Mouse (Mus musculus): ENCODE data around the gene Cfap73. TPM values are rescaled to one million over a fixed set of nuclear protein-coding genes. Genes with fewer than 3 reads are reported as not detected.

Gene Cfap73
- polyA plus RNA-seq, 1 experiment from 2014 or later = 1.0 TPM

- peak within 1 kb of the TSS; percentile 78 for H3K4me2 ChIP-seq (ENCODE audit: low read depth, low read length)
- H3K27me3 ChIP-seq (replicated peaks; ENCODE audit: control insufficient read depth, insufficient read depth, low read length) = no peaks in the 10 kb centered on the region
- under 1% methylated on average over 22 of the region's 22 CpGs for WGBS
- DNase-seq (ENCODE audit: low spot score) (peak; percentile 98), ATAC-seq (ENCODE audit: low read depth) (peak; percentile 85)
- peak within 1 kb of the TSS; percentile 81 for H3K4me3 ChIP-seq (ENCODE audit: low read depth, low read length)
- peak within 1 kb of the TSS; percentile 76 for H3K9ac ChIP-seq (ENCODE audit: low read depth, low read length)
- H3K9me3 ChIP-seq (ENCODE audit: control insufficient read depth, low read length) = no peaks in the 10 kb centered on the region
- H3K27ac ChIP-seq (replicated peaks; ENCODE audit: low read depth, low read length) = peak within 1 kb of the TSS; percentile 85
- H3K4me1 ChIP-seq (ENCODE audit: control insufficient read depth, insufficient read depth, low read length) = peaks cover 13% of the 10 kb centered on the region
- H3K36me3 ChIP-seq (ENCODE audit: control insufficient read depth, insufficient read depth, low read length) = peaks cover 8% of the 10 kb centered on the region; the same call in 1 of the 2 replicates
Observed at GRCm38 (mm10) chr5:120612442-120612821, 21.6 kb downstream of the Cfap73 start, which contains the start of the genes Rita1 and Ddx54. Gene Rita1, minus strand, starts transcription at chr5:120612589. Gene Ddx54, plus strand, starts transcription at chr5:120612739.

- H3K27me3 ChIP-seq (replicated peaks; ENCODE audit: control insufficient read depth, insufficient read depth, low read length) = no peaks in the 10 kb centered on the region
- peak overlapping the region; percentile 78 for H3K4me2 ChIP-seq (ENCODE audit: low read depth, low read length)
- H3K4me1 ChIP-seq (ENCODE audit: control insufficient read depth, insufficient read depth, low read length) = peaks cover 13% of the 10 kb centered on the region
- H3K27ac ChIP-seq (replicated peaks; ENCODE audit: low read depth, low read length) = no peak overlapping the region
- WGBS = 41% methylated on average over 8 of the region's 8 CpGs
- no peak for DNase-seq (ENCODE audit: low spot score)
- H3K36me3 ChIP-seq (ENCODE audit: control insufficient read depth, insufficient read depth, low read length) = 0 out of 2 replicates have a peak, but pooled peaks cover 2% of the 10 kb centered on the region
- ATAC-seq (ENCODE audit: low read depth) = no peak
- no peaks in the 10 kb centered on the region for H3K9me3 ChIP-seq (ENCODE audit: control insufficient read depth, low read length)
- H3K9ac ChIP-seq (ENCODE audit: low read depth, low read length) = peak overlapping the region; percentile 76
- H3K4me3 ChIP-seq (ENCODE audit: low read depth, low read length) = peak overlapping the region; percentile 81
Observed at GRCm38 (mm10) chr5:120611416-120611815, 22.6 kb downstream of the Cfap73 start.

DNA sequence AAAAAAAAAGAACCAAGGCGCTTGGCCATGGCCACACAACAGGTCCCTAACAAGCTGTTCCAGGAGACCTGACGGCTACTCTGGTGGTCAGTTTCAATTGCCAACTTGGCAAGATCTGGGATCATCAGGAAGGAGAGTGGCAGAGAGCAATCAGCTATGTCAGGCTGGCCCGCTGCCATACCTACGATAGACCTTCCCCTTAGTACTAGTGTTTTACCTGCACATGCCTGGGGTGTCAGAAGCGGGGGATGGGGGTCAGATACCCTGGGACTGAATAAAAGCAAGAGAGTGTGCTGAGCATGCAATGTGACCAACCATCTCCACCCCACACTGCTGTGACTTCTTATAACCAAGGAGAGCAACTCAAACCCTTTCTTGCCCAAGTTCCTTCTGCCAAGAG is 23.1 kb downstream of the Cfap73 start:
- peak overlapping the region; percentile 76; the same call in 1 of the 2 replicates for H3K9ac ChIP-seq (ENCODE audit: low read depth, low read length)
- H3K4me2 ChIP-seq (ENCODE audit: low read depth, low read length) = peak overlapping the region; percentile 78; the same call in 1 of the 2 replicates

DNA sequence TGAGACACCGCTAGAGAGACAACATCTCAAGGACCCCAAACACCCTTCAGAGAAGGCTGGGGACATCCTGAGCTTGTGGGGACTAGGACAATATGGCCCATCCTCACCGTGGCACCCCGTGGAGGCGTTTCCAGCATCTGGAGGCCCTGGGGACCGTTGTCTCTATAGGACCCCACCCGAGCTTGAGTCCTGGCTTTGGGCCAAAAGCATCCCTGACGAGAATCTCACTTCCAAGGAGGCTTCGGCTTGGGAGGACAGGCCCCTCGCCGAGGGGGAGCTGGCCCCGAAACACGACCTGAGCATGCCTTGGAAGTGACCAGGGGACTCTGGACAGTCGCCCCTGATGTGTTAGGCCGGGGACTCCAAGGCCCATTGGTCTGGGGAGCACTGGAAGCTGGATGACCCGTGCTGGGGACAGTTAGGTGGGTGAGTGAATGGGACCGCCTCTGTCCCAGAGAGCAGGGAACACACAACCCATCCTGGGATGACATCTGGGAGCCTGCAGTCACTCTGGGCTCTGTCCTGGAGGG is 24.7 kb downstream of the Cfap73 start:
- no peak overlapping the region for H3K27ac ChIP-seq (replicated peaks; ENCODE audit: low read depth, low read length)
- no peak overlapping the region for H3K4me2 ChIP-seq (ENCODE audit: low read depth, low read length)
- 0 out of 2 replicates have a peak, but pooled peaks cover 2% of the 10 kb centered on the region for H3K36me3 ChIP-seq (ENCODE audit: control insufficient read depth, insufficient read depth, low read length)
- H3K27me3 ChIP-seq (replicated peaks; ENCODE audit: control insufficient read depth, insufficient read depth, low read length) = no peaks in the 10 kb centered on the region
- WGBS = 82% methylated on average over 16 of the region's 16 CpGs
- no peaks in the 10 kb centered on the region for H3K9me3 ChIP-seq (ENCODE audit: control insufficient read depth, low read length)
- H3K9ac ChIP-seq (ENCODE audit: low read depth, low read length) = no peak overlapping the region
- peaks cover 13% of the 10 kb centered on the region for H3K4me1 ChIP-seq (ENCODE audit: control insufficient read depth, insufficient read depth, low read length)
- no peak for DNase-seq (ENCODE audit: low spot score)
- no peak for ATAC-seq (ENCODE audit: low read depth)
- no peak overlapping the region for H3K4me3 ChIP-seq (ENCODE audit: low read depth, low read length)

More for the DNA sequence above, 23.1 kb downstream of the Cfap73 start:
- H3K27ac ChIP-seq (replicated peaks; ENCODE audit: low read depth, low read length) = no peak overlapping the region
- no peak for DNase-seq (ENCODE audit: low spot score)
- 83% methylated on average over 5 of the region's 5 CpGs for WGBS
- no peaks in the 10 kb centered on the region for H3K27me3 ChIP-seq (replicated peaks; ENCODE audit: control insufficient read depth, insufficient read depth, low read length)
- 0 out of 2 replicates have a peak, but pooled peaks cover 2% of the 10 kb centered on the region for H3K36me3 ChIP-seq (ENCODE audit: control insufficient read depth, insufficient read depth, low read length)
- H3K4me3 ChIP-seq (ENCODE audit: low read depth, low read length) = peak overlapping the region; percentile 81; the same call in 1 of the 2 replicates
- H3K9me3 ChIP-seq (ENCODE audit: control insufficient read depth, low read length) = no peaks in the 10 kb centered on the region
- no peak for ATAC-seq (ENCODE audit: low read depth)
- H3K4me1 ChIP-seq (ENCODE audit: control insufficient read depth, insufficient read depth, low read length) = peaks cover 13% of the 10 kb centered on the region

DNA sequence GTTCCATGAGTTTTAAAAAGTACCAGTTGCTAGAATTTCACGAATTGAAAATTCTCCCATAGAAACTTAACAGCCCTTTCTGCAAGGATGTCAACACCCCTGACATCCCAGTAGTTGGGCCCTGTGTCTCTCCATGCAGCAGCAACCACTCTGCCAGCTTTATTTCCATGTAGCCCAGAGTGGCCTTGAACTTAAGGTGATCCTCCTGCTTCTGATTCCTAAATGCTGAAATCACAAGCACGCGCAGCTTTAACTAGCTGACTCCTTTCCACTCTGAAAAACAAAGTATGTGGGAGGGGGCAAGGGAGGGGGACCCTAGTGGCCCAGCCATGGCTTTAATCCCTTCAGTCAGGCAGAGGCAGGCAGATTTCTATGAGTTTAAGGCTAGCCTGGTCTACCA is 26.7 kb downstream of the Cfap73 start:
- Histone ChIP-seq H3K4me2 (ENCODE audit: low read depth, low read length) (no peak overlapping the region), H3K9me3 (ENCODE audit: control insufficient read depth, low read length) (no peaks in the 10 kb centered on the region), H3K36me3 (ENCODE audit: control insufficient read depth, insufficient read depth, low read length) (0 out of 2 replicates have a peak, but pooled peaks cover 2% of the 10 kb centered on the region), H3K4me3 (ENCODE audit: low read depth, low read length) (no peak overlapping the region), H3K27me3 (replicated peaks; ENCODE audit: control insufficient read depth, insufficient read depth, low read length) (no peaks in the 10 kb centered on the region), H3K27ac (replicated peaks; ENCODE audit: low read depth, low read length) (no peak overlapping the region), H3K9ac (ENCODE audit: low read depth, low read length) (no peak overlapping the region), H3K4me1 (ENCODE audit: control insufficient read depth, insufficient read depth, low read length) (peaks cover 10% of the 10 kb centered on the region)
- 70% methylated on average over 3 of the region's 3 CpGs for WGBS
- DNase-seq (ENCODE audit: low spot score) = no peak
- no peak for ATAC-seq (ENCODE audit: low read depth)

DNA sequence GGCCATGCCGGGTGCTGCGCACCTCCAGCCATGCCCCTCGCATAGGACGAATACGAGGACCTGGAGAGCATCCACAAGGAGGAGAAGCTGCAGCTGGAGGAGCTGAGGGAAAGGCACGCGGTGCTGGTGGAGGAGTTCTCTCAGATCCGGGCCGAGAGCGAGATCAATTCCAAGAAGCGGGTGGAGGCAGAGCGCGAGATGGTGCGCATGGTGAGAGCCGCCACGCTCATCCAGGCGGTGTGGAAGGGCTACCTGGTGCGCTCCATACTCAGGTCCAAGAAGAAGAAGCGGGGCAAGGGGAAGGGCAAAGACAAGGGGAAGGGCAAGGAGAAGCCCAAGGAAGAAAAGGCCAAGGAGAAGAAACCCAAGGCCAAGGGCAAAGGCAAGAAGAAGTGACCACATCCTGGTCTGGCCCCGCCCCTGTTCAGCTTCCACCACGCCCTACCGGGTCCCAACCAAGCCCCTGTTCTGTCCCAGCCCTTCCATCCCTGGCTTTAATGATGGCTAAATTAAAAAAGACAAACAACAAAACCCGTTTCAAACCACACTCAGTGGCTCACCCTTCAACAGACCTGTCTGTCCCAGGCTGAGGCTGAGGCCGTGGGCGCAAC is 27.3 kb downstream of the Cfap73 start:
- H3K27me3 ChIP-seq (replicated peaks; ENCODE audit: control insufficient read depth, insufficient read depth, low read length) = no peaks in the 10 kb centered on the region
- ATAC-seq (ENCODE audit: low read depth) = no peak
- H3K9me3 ChIP-seq (ENCODE audit: control insufficient read depth, low read length) = no peaks in the 10 kb centered on the region
- H3K9ac ChIP-seq (ENCODE audit: low read depth, low read length) = no peak overlapping the region
- 0 out of 2 replicates have a peak, but pooled peaks cover 2% of the 10 kb centered on the region for H3K36me3 ChIP-seq (ENCODE audit: control insufficient read depth, insufficient read depth, low read length)
- H3K4me2 ChIP-seq (ENCODE audit: low read depth, low read length) = no peak overlapping the region
- DNase-seq (ENCODE audit: low spot score) = no peak
- H3K4me1 ChIP-seq (ENCODE audit: control insufficient read depth, insufficient read depth, low read length) = peaks cover 10% of the 10 kb centered on the region
- no peak overlapping the region for H3K4me3 ChIP-seq (ENCODE audit: low read depth, low read length)
- H3K27ac ChIP-seq (replicated peaks; ENCODE audit: low read depth, low read length) = no peak overlapping the region
- WGBS = 64% methylated on average over 25 of the region's 25 CpGs

DNA sequence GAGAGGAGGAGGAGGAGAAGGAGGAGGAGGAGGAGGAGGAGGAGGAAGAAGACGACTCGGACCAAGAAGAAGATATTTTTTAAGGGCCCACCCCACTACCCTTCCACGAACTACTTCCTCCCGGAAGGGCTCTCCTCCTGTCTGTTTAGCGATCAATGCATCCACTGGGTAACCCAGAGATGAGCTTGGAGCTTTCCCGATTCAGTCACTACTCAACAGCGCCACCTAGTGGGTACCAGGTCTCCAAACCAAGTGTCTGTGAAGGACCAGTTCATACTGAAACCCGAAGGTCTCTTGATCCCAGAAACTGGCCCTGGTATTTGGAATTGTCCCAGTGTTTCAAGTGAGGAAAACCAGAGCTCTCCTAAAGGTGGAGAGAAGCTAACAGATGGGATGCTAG is 28.3 kb downstream of the Cfap73 start:
- Histone ChIP-seq H3K4me3 (ENCODE audit: low read depth, low read length) (peak overlapping the region; percentile 39), H3K9me3 (ENCODE audit: control insufficient read depth, low read length) (no peaks in the 10 kb centered on the region), H3K4me2 (ENCODE audit: low read depth, low read length) (peak overlapping the region; percentile 67), H3K27ac (replicated peaks; ENCODE audit: low read depth, low read length) (no peak overlapping the region), H3K36me3 (ENCODE audit: control insufficient read depth, insufficient read depth, low read length) (0 out of 2 replicates have a peak, but pooled peaks cover 2% of the 10 kb centered on the region), H3K27me3 (replicated peaks; ENCODE audit: control insufficient read depth, insufficient read depth, low read length) (no peaks in the 10 kb centered on the region), H3K4me1 (ENCODE audit: control insufficient read depth, insufficient read depth, low read length) (no peaks in the 10 kb centered on the region; the same call in 1 of the 2 replicates), H3K9ac (ENCODE audit: low read depth, low read length) (peak overlapping the region; percentile 53)
- ATAC-seq (ENCODE audit: low read depth) (peak; percentile 80), DNase-seq (ENCODE audit: low spot score) (peak; percentile 95)
- WGBS = 5% methylated on average over 6 of the region's 8 CpGs

- Histone ChIP-seq H3K4me3 (ENCODE audit: low read depth, low read length) (peak overlapping the region; percentile 39), H3K4me2 (ENCODE audit: low read depth, low read length) (peak overlapping the region; percentile 67), H3K36me3 (ENCODE audit: control insufficient read depth, insufficient read depth, low read length) (0 out of 2 replicates have a peak, but pooled peaks cover 2% of the 10 kb centered on the region), H3K27ac (replicated peaks; ENCODE audit: low read depth, low read length) (no peak overlapping the region; the same call in 1 of the 2 replicates), H3K9me3 (ENCODE audit: control insufficient read depth, low read length) (no peaks in the 10 kb centered on the region), H3K27me3 (replicated peaks; ENCODE audit: control insufficient read depth, insufficient read depth, low read length) (no peaks in the 10 kb centered on the region), H3K9ac (ENCODE audit: low read depth, low read length) (peak overlapping the region; percentile 53), H3K4me1 (ENCODE audit: control insufficient read depth, insufficient read depth, low read length) (no peaks in the 10 kb centered on the region; the same call in 1 of the 2 replicates)
- DNase-seq (ENCODE audit: low spot score) (no peak), ATAC-seq (ENCODE audit: low read depth) (peak; percentile 26)
- WGBS = 2% methylated on average over 10 of the region's 10 CpGs
Observed at GRCm38 (mm10) chr5:120605241-120605661, 28.8 kb downstream of the Cfap73 start.
